Mouse (Mus musculus): Measurements from ENCODE around the gene Zbtb8a.

- peak; percentile 44; the same call in 1 of the 2 replicates for TF ChIP-seq POLR2A (IDR thresholded peaks at IDR 0.05; ENCODE audit: low read depth, low read length)
- TF ChIP-seq CTCF (IDR thresholded peaks at IDR 0.05; ENCODE audit: extremely low read depth, insufficient read length, insufficient replicate concordance, low read depth, low read length): no peak
These were observed at the start of gene Zbtb8a for GRCm38 (mm10) chr4:129377601-129378390.

Measured in small intestine, adult 2 months (tissue).